Mouse (Mus musculus): ENCODE data around the gene Ces1b.

Ces1b gene

GRCm38 (mm10) chr8:93011439-93011838 is 68.4 kb downstream of the Ces1b start:
- peak; percentile 63 for ATAC-seq (ENCODE audit: insufficient number of reproducible peaks, low FRiP score, low TSS enrichment)

GRCm38 (mm10) chr8:93010286-93010685 is 69.5 kb downstream of the Ces1b start:
- ATAC-seq (ENCODE audit: insufficient number of reproducible peaks, low FRiP score, low TSS enrichment) = no peak
